Mouse (Mus musculus): ENCODE results near the gene Taar6.

Taar6 gene

DNA sequence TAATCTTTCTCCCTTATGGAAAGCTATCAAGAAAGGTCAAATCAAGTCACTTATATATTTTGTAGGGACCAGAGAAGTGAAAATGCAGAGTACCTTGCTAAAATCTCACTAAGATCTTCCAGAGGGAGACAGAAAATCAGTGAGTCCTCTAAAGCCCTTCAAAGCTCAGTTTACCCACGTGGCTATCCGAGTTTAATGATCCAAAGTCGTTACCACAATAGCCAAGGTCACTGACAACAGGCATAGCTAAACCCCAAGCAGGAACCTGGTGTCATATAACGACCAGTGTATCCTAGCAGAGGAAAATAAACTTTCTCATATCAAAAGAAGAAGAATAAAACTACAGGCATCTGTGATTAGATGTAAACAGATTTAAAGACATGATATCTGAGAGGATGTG lies 47.8 kb downstream of the Taar6 start:
- no peak for DNase-seq (ENCODE audit: low spot score)

All from layer of hippocampus, adult 11-12 months (tissue).